Mouse (Mus musculus) CD4-positive helper T cell, adult 2 months (primary cell): ENCODE data around the gene Gm45234.
"Not testable (repeated sequence)": the region's sequence is repeated elsewhere in the genome, so short reads cannot be mapped to it uniquely, and the experiment has no call there.

ENCODE experiments used
- DNase-seq: peaks from one replicate; pipeline ENCODE4 v3.0.0-alpha.2; 2012; ENCODE audit warnings: low read depth, missing footprints, low spot score

The Gm45234 gene

DNA sequence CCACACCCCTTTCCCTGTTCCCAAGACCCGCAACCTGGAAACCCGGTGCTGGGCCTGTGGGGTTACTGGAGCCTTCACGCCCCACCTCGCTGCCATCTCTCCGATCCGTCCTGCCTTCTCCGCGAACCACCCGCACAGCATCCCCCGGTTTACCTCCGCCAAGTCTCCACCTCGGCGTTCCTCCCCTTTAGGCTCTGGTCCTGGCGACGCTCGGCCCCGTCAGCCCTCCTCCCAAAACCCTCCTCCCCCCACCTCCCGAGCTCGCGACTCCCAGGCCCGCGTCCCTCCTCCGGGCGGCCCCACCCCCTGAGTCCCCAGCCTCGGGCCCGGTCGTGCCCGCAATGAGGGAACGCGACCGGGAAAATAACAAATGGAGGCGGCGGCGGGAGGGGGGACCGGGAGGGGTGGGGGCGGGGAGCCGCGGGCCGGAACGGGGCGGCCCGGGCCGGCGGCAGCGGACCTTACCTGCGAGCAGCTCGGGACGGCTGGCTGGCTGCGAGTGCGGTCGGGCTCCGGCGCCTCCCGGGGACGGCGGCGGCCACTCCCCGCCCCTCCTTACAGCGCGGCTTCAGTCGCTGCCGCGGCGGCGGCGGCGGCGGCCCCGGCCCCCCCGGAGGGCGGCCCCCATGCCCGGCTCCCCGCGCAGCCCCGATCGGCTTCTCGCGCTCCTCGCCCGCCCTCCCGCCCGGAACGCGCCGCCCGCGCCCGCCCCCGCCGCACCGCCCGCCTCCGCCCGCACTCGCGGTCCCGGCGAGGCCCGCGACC is at the start of gene Gm45234, which contains the start of gene Atn1:
Gene Gm45234, minus strand, starts transcription at position 191 of the 765 bp plus-strand sequence.
Gene Atn1, minus strand, starts transcription at position 694 of the 765 bp plus-strand sequence.
- DNase-seq, result peak; percentile 69

DNA sequence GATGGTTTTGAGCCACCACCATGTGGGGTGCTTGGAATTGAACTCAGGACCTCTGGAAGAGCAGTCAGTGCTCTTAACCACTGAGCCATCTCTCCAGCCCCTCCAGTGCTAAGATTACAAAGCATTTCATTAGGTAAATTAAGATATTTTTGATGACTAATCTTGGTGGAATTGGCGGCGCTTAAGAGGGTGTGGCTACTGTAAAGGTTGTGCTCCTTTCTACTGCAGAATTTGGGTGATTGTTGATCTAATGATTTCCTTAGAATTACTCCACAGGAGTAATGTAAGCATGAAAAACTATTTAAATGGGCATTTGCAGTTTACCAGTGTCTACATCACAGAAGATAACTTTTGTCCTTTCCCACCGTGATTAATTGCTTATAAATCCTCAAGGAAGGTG is 48.5 kb upstream of the Gm45234 start:
- no peak for DNase-seq

DNA sequence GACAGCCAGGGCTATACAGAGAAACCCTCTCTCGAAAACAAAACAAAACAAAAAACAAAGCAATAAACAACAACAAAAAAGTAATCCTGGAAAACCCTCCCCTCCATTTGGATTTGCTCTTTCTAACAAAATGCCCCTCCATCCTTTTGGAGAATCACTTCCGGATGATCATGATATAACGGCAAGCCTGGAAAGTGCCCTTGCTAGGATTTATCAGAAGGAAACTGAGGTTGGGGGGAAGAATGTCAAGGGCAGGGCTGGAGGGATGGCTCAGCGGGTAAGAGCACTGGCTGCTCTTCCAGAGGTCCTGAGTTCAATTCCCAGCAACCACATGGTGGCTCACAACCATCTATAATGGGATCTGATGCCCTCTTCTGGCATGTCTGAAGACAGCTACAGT is 47.9 kb upstream of the Gm45234 start:
- not testable (repeated sequence) for DNase-seq

DNA sequence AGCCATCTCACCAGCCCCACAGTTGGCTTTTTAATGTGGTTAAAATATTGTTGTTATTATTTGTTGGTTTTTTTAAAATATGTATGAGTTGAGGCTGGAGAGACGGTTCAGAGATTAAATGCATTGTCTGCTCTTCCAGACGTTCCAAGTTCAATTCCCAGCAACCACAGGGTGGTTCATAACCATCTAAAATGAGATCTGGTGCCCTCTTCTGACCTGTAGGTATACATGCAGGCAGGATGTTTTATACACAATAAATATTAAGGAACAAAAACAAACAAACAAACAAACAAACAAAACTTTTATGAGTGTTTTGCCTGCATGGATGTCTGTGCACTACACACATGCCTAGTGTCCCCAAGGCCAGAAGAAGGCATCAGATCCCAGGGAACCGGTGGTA is 47.2 kb upstream of the Gm45234 start:
- DNase-seq, result no peak

DNA sequence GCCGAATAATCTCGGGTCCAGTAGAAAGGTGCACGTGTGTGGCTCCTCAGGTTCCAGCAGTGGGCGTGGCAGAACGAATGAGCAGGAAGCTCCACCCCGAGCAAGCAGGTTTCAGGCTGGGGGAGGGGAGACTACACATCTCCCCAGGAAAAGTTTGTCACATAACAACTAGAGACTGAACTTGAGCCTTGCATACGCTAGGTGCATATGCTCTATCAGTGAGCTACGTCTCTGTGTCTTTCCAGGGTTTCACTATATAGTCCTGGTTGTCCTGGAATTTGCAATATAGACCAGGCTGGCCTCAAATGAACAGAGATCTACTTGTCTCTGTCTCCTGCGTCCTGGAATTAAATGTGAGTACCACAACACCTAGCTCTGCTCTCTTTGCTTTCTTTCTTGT is 46.6 kb upstream of the Gm45234 start:
- DNase-seq, result not testable (repeated sequence)

DNA sequence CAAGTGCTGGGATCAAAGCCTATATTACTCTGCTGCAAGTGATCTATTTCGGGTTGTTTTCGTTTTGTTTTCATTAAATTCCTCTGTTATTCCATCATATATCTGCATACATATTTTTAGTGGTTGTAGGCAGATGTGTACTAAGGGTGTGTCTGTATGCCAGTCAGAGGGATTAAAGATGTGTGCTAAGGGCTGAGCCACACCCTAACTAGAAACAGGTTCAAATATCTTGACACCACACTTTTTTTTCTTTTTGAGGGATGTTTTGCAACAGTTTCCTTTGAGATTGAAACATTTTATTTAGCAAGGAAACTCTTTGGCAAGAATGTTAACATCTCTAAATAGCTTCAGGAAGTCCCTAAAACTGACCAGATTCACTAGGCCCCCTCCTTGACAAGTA is 40.4 kb upstream of the Gm45234 start:
- DNase-seq, result no peak

DNA sequence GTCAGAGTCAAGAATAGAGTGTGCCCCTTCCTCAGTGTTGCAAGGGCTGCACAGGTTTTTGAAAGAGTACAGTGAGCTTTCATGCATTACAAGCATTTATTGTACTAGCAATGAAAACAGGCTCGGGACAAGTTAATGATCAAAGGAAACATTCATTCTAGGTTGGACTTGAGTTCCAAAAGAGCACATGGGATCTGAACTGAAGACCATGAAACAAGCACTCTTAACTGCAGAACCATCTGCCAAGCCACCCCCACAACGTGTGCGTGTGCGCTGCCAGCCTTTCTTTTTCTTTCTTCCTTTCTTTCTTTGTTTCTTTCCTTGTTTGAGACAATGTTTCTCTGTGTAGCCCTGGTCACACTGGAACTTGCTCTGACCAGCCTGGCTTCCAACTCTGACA is 40.0 kb upstream of the Gm45234 start:
- DNase-seq, result no peak

DNA sequence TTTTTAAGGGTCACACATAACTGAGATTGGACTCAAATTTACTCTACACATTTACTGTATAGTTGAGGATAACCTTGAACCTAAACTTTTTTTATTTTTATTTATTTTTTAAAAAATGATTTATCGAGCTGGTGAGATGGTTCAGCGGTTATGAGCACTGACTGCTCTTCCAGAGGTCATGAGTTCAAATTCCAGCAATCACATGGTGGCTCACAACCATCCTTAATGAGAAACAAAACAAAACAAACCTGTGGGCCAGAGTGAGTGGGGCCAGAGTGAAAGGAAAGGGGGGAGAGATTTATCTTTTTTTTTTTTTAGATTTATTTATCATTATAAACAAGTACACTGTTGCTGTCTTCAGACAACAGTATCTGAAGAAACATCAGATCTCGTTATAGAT is 36.1 kb upstream of the Gm45234 start:
- DNase-seq, result no peak

DNA sequence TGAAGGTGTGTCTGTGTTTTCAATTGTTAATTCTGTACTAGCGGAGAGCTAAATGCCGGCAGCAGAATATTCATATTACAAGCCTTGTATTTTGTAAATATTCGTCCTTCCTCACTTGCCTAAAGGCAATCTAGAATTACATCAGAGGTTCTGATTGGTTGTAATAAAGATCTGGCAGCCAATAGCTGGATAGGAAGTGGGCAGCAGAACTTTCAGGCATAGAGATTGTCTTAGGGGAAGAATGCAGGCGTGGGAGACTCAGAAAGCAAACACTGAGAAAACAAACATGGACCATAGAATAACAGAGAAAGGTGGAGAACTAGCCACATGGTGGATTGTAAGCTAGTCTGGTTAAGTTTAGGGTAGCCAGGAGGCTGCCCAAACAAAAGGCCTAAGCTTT is 34.3 kb upstream of the Gm45234 start:
- no peak for DNase-seq

DNA sequence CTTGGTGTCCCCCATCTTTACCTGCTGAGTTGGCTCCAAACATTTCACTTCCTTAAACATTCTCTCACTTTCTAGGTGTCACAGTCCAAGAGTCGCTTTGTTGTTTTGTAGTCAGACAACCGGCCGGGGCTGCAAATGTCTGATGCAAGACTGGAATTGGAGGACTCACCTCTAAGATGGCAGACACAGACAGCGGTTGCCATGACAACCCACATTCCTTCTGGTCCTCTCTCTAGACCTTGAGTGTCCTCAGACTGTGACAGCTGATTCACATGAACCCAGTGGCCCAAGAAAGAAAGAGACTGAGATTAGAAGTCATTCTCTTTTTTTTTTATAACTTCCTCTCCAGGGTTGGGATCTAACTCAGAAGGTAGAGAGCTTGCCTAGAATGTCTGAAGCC is 33.7 kb upstream of the Gm45234 start:
- DNase-seq, result no peak

DNA sequence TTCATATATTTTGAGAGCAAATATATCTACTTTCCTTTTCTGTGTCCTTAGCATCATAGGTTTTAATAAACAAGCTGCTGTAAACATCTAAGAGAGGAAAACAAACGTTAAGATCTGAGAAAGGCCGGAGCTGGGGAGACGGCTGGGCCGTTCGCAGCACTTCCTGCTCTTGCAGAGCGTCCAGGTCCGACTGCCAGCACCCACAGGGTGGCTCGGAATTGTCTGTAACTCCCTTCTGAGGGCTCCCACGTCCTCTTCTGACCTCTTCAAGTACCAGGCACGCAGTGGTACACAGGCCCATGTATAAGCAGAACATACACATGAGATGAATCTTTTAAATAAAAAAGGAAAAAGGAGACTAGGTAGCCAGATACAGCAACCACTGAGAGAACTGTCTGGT is 31.9 kb upstream of the Gm45234 start:
- no peak for DNase-seq

DNA sequence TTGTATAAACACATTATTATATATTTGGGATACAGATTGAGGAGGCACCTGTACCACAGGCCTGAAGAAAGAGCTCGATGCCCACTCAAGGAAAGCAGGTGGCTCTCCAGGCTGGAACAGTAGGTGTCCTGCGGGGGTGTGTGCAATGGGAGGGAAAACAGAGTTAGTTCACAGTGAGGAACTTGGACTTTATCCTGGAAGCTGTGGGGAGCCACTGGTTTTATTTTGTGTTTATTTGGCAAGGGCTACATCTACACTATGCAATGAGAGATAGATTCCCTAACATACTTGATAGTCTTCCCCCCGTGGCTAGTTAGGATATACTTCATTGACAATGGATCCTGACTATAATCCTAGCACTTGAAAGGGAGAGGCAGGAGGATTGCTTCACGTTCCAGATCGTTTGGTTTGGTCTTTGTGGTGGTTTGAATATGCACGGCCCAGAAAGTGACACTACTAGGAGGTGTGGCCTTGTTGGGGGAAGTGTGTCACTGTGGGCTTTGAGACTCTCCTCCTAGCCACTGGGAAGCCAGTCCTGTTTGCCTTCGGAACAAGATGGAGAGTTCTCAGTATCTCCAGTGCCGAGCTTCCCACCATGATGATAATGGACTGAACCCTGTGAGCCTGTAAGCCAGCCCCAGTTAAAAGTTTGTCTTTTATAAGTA is 31.1 kb upstream of the Gm45234 start:
- DNase-seq, result no peak

DNA sequence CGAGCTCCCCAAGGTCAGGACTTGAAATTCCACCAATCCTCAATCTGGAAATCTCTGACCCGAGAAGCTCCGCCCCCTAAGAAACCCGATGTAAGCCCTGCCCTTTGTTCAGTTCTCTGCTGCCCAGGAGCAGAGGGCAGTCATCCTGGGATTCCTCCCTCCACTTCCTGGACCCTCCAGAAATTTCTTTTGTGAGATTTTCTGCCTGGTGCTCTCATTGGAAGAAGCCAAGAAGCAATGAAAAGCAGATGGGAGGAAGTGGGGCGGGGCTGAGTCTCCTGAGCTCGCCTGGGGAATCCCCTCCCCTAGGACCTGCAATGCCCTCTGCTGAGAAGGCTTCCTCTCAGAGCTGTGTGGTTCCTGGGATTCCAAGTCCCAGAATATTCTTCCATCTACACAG is 26.6 kb upstream of the Gm45234 start:
- peak; percentile 70 for DNase-seq

DNA sequence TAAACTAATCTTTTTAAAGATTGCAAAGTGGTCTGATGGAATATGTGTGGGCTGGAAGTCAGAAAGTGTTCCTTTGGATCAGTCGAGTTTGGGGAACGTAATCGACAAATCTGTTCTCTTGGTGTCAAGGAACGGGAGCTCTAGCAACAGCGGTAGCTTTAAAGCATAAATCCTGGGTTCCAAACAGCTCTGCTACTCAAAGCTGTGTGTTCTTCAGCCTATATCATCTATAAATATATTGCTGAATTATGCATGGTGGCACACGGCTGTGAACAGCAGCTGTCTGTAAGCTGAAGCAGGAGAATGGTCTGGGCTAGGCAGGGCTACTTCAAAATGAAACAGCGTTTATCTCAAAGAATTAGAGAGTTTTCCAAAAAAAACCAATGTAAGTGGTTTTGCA is 25.1 kb upstream of the Gm45234 start:
- no peak for DNase-seq

DNA sequence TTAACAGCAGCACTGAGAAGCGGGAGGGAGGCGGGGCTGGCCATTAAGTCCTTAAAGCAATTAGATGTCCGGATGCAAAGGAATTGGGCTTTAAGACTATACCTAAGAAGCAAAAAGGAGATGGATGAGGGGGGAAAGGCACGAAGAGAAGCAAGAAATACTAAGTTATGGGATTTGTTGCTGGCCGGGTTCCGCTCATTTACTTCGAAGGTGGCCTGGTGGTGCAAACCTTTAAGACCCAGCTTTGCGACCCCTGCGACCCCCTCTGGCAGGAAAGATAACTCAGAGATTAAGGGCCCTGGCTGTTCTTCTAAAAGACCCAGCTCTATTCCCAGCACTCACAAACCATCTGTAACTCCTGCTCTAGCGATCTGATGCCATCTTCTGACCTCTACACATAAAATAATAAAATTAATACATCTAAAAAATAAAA is 24.2 kb upstream of the Gm45234 start:
- DNase-seq, result no peak

DNA sequence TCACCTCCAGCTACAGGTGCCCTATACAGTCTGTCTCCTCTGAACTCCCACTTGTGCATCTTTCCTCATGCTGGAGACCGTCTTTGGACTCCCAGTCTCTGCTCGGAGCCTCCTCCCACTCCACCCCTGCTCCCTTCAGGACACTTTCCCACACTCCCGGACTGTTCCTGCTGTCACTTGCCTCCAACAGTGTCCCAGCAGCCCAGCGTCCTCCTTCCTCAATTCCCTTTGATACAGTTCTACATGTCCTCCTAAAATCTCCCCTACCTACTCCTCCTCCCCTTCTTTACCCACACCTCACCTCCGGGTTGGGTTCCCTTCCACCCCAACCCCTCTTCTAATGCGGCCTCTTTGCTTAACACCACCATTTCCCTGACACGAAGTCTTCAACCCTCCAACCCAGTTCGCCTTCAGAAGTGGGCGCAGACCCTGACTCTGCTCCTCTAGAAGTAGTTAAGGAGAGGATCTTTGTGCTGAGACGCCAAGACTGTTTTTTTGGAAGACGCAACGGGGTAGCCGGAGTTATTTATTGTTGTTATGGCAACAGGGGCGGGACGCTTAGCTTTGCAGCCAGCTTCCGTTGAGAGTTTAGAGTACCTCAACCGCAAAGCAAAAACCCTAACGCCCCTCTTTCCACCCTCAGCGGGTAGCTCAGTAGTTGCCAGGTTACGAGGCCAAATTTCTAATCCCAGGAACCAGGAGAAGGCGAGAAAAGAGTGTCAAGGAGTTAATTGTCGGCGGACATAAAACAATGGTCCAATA is 23.6 kb upstream of the Gm45234 start, which contains the start of gene Lrrc23:
Gene Lrrc23, minus strand, starts transcription at position 506 of the 762 bp plus-strand sequence.
- peak; percentile 90 for DNase-seq

DNA sequence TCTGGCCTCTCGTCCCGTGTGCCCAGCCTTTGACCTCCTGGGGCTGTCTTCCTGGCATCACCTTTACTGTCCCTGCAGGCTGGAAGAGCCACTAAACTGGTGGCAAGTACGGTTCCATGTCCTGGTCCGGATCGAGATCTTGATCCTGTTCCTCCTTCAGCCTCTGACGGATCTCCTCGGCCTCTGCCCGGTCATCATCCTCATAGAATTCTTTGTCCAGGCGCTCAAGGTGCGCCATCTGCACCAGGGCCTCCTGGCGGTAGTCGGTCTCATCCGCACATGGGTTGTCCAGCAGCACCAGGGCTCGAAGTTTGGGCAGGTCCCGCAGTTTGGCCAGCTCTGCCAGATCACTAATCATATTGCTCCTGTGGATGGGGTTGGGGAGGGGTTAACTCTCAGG is 14.7 kb upstream of the Gm45234 start:
- DNase-seq, result no peak

DNA sequence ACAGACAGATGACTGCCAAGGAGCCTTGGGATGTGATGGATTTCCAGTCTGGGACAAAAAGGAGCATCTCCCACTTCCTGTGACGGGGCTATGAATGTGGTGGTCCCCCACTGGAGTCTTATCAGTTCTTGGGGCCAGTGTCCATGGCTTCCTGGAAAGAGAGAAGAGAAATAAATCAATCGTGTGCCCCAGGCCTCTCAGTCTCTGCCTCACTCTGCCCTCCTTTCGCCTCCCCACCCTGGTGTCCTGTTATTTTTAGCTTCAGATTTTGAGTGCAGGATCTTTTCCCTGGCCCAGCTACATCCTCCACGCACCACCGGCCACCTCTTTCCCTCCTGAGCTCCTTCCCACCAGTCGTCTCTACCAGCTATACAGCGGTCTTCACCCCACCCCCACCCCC is 14.2 kb upstream of the Gm45234 start:
- no peak for DNase-seq

DNA sequence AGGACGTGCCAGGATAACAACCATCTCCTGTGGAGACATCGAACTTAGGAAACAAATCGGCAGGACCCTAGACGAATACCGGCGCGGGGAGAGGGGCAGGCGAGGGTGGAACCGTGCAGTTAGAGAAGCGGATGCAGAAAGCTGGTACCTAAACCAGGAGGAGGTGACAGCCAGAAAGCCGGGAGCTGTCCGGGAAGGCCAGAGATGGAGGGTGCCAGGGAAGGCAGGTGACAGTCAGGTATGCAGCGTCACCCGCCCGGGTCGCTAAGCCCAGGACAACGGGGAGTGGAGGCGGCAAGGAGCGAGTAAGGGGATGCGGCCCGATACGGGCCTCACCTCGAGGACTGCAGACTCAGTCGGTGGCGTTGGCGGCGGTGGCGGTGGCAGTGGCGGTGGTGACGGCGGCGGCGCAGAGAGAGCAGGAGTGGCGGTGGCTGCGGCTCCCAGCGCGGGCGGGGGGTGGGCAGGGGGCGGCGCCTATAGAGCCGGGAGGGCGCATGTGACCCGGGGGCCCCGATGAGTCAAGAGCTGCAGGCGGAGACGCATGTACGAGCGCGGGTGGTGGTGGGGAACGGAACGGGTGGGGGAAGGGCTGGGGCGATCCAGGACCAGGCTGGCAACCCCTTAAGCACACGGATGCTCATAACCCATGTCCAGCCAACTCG is 13.4 kb upstream of the Gm45234 start, which contains the start of gene Eno2:
Gene Eno2, minus strand, starts transcription at position 573 of the 665 bp plus-strand sequence.
- peak; percentile 76 for DNase-seq

DNA sequence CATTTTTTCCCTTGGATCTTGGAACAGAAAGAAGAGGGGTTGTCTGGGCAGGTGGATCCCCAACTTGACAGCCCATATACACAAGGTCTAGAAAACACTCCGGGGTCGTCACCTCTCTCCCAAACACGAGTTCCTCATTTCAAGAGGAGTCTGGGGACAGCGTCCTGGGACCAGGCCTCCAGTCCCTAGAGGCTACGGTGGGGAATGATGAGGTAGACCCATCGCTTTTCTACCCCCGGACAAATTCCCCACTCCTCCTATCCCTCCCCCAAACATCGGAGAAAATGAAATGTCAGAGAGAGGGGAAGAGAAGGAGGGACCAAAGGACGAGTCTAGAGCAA is 12.9 kb upstream of the Gm45234 start:
- no peak for DNase-seq

DNA sequence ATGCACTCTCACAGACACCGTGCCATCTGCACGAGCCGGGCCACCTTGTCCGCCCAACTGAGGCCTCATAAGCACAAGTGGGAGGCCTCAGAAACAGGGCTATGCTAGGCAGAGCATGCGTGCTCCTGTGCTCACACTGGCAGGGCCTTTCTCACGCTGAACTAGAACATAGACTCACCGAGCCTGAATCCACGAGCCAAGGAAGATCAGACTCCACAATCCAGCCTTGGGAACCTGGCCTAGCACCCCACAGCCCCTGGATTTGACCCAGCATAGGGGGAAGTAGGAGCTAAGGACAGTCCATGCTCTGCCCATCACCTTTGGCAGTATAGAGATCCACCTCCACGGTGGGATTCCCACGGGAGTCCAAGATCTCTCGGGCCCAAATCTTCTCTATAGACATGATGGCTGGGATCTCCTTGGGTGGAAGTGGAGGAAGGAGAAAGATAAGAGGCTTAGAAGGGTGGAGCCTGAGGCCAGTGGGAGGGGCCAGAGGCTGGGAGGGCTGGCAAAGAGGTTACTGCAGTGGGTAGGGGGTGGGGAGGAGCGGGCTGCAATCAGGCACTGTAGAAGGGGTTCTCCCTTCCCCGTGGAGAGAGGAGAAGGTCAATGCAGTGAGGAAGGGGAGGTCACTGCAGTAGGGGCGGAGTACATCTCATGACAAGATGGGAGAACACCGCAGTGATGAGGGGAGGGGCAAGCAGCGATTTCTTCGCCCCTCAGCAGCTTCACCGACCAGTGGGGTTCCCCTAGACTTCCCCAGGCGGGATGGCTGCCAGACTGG is 12.3 kb upstream of the Gm45234 start:
- no peak for DNase-seq
